In genomic region chr6:66903720-66904119, GRCm38 (mm10) we compare ENCODE assay signal across 16 mouse cellular contexts. TPM values are rescaled to one million over a fixed set of nuclear protein-coding genes. Genes with fewer than 3 reads are reported as not detected.
DNase-seq lines count a peak whose midpoint lies in the region; ATAC-seq lines count a peak whose summit lies in the region.
"Had no signal": no experiment of that assay in that cellular context is flagged by ENCODE, and none has a peak within 500 bp of the region (broad histone marks: within the 10 kb centered on the region; RNA-seq: fewer than 3 reads in every experiment).

No protein-coding gene starts in this region.

- no peak overlapping the region for H3K27ac ChIP-seq in kidney, embryonic 16.5 days (ENCODE audit: low read length)
- H3K27ac ChIP-seq: embryonic facial prominence, embryonic 13.5 days; hindbrain, embryonic 14.5 days; limb, embryonic 10.5 days; midbrain, embryonic 12.5 days had no signal

- no peak overlapping the region for H3K9ac ChIP-seq in kidney, embryonic 16.5 days (replicated peaks; ENCODE audit: low read length)
- H3K9ac ChIP-seq: embryonic facial prominence, embryonic 13.5 days; forebrain, postnatal 0 days; hindbrain, embryonic 14.5 days; midbrain, embryonic 12.5 days had no signal

- no peaks in the 10 kb centered on the region for H3K9me3 ChIP-seq in kidney, embryonic 16.5 days (ENCODE audit: low read length)
- H3K9me3 ChIP-seq: embryonic facial prominence, embryonic 13.5 days; limb, embryonic 10.5 days; midbrain, embryonic 12.5 days had no signal

- H3K4me1 ChIP-seq in kidney, embryonic 16.5 days (ENCODE audit: insufficient read depth, low read length), result peaks cover 22% of the 10 kb centered on the region
- H3K4me1 ChIP-seq: midbrain, embryonic 12.5 days had no signal

- ATAC-seq in kidney, embryonic 16.5 days (ENCODE audit: low FRiP score, low TSS enrichment), result no peak

- 62% methylated on average over 6 of the region's 6 CpGs for WGBS in kidney, embryonic 16.5 days

- H3K4me2 ChIP-seq in kidney, embryonic 16.5 days (replicated peaks; ENCODE audit: low read depth, low read length), result no peak overlapping the region
- H3K4me2 ChIP-seq: embryonic facial prominence, embryonic 13.5 days; hindbrain, embryonic 14.5 days; midbrain, embryonic 12.5 days had no signal

- peak; percentile 79 for DNase-seq in kidney, adult 11 months
- DNase-seq in right cerebral cortex, postnatal 4 days, result peak; percentile 14
- DNase-seq in right cerebral cortex, postnatal 14 days, result no peak
- peak; percentile 83 to 85 for DNase-seq in kidney, postnatal 36 days
- DNase-seq in yolk sac, embryonic 10.5 days (ENCODE audit: low spot score), result peak; percentile 71
- DNase-seq in ovary, postnatal 10 days (ENCODE audit: low spot score), result no peak
- no peak for DNase-seq in cerebellum, postnatal 4 days (ENCODE audit: low spot score in 2 of 2)
- DNase-seq: adrenal gland, postnatal 10 days; cerebellum, adult 11 months; cerebellum, postnatal 36 days had no signal

- no peaks in the 10 kb centered on the region for H3K27me3 ChIP-seq in kidney, embryonic 16.5 days (ENCODE audit: insufficient read depth, low read length)
- H3K27me3 ChIP-seq: embryonic facial prominence, embryonic 13.5 days; midbrain, embryonic 12.5 days had no signal

- no peaks in the 10 kb centered on the region for H3K36me3 ChIP-seq in kidney, embryonic 16.5 days (ENCODE audit: insufficient read depth, low read length)
- H3K36me3 ChIP-seq: embryonic facial prominence, embryonic 13.5 days; limb, embryonic 10.5 days; midbrain, embryonic 12.5 days had no signal

- H3K4me3 ChIP-seq in kidney, embryonic 16.5 days (ENCODE audit: low read length), result no peak overlapping the region
- H3K4me3 ChIP-seq: embryonic facial prominence, embryonic 13.5 days; limb, embryonic 10.5 days; midbrain, embryonic 12.5 days had no signal

RNA-seq across cellular contexts. Expression of gene Gng12, which starts 7.5 kb away (rescaled TPM):
- 111 and 119 TPM in 2 replicates for polyA plus RNA-seq in kidney, embryonic 16.5 days (2015; fragmentation: Nextera tagmentation; extraction: Ambion mirVana)

Comparison
In these comparisons a context has a peak if more than half of its experiments do, and no peak if none do; other contexts are left out.
1. DNase-seq: peak in kidney, adult 11 months (single experiment), right cerebral cortex, postnatal 4 days (single experiment), kidney, postnatal 36 days (2 of 2) and yolk sac, embryonic 10.5 days (single experiment); none in right cerebral cortex, postnatal 14 days (single experiment), ovary, postnatal 10 days (single experiment) and cerebellum, postnatal 4 days (0 of 2).